Comparison of ENCODE assay signal across 23 mouse cellular contexts in the genomic region with DNA sequence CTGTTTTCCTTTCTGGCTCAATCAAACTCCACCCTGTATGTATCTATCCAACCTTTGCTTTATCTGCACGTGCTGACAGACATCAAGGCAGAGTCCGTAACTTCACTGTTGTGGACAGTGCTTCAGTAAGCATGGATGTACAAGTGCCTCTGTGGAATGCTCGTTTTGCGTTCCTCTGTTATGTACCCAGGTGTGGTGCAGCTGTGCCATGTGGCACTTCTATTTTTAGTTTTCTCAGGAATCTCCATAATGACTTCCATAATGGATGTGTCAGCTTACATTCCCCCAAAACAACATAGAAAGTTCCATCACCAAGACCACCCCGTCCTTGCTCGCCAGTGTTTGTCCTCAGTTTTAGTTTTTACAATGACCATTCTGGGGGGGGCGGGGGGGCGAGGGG.
DNase-seq lines count a peak whose midpoint lies in the region; ATAC-seq lines count a peak whose summit lies in the region.
"Had no signal": no experiment of that assay in that cellular context is flagged by ENCODE, and none has a peak within 500 bp of the region (broad histone marks: within the 10 kb centered on the region; RNA-seq: fewer than 3 reads in every experiment).

No protein-coding gene starts in this region.

- H3K4me1 ChIP-seq in heart, embryonic 10.5 days: peaks cover 24% of the 10 kb centered on the region
- peaks cover 30% of the 10 kb centered on the region for H3K4me1 ChIP-seq in embryonic facial prominence, embryonic 12.5 days
- peaks cover 25% of the 10 kb centered on the region for H3K4me1 ChIP-seq in limb, embryonic 11.5 days (ENCODE audit: control insufficient read depth, insufficient read depth, low read length)

- peak; percentile 41; the same call in 1 of the 2 replicates for ATAC-seq in embryonic facial prominence, embryonic 12.5 days (ENCODE audit: insufficient number of reproducible peaks, insufficient read depth, low FRiP score, low TSS enrichment)
- no peak for ATAC-seq in limb, embryonic 11.5 days (ENCODE audit: insufficient number of reproducible peaks, low FRiP score, low TSS enrichment, low read depth)
- ATAC-seq: activated CD4-positive, CD25-positive, alpha-beta regulatory T cell, adult 4 months; forebrain, embryonic 13.5 days; forebrain, postnatal 0 days; hindbrain, postnatal 0 days; Patski had no signal

- no peak overlapping the region for H3K9ac ChIP-seq in embryonic facial prominence, embryonic 12.5 days
- no peak overlapping the region for H3K9ac ChIP-seq in limb, embryonic 11.5 days (ENCODE audit: low read length)
- H3K9ac ChIP-seq: embryonic facial prominence, embryonic 13.5 days; forebrain, embryonic 13.5 days; forebrain, postnatal 0 days; heart, embryonic 15.5 days; hindbrain, embryonic 13.5 days had no signal

- no peak overlapping the region for H3K4me2 ChIP-seq in embryonic facial prominence, embryonic 12.5 days (replicated peaks)
- no peak overlapping the region for H3K4me2 ChIP-seq in limb, embryonic 11.5 days (ENCODE audit: low read depth, severe bottlenecking)
- H3K4me2 ChIP-seq: embryonic facial prominence, embryonic 13.5 days; forebrain, embryonic 13.5 days; heart, embryonic 11.5 days; heart, embryonic 15.5 days; hindbrain, embryonic 13.5 days had no signal

- no peaks in the 10 kb centered on the region for H3K9me3 ChIP-seq in heart, embryonic 10.5 days
- H3K9me3 ChIP-seq in embryonic facial prominence, embryonic 12.5 days: no peaks in the 10 kb centered on the region
- no peaks in the 10 kb centered on the region for H3K9me3 ChIP-seq in limb, embryonic 11.5 days (ENCODE audit: control insufficient read depth, low read length)
- H3K9me3 ChIP-seq: embryonic facial prominence, embryonic 13.5 days; forebrain, embryonic 13.5 days; heart, embryonic 15.5 days; hindbrain, embryonic 13.5 days had no signal

- H3K27ac ChIP-seq in heart, embryonic 10.5 days: no peak overlapping the region
- no peak overlapping the region for H3K27ac ChIP-seq in embryonic facial prominence, embryonic 12.5 days
- H3K27ac ChIP-seq in limb, embryonic 11.5 days (replicated peaks; ENCODE audit: low read depth, low read length): 0 out of 2 replicates have a peak overlapping the region, but pooled peaks have one; percentile 42
- H3K27ac ChIP-seq: embryonic facial prominence, embryonic 13.5 days; forebrain, embryonic 13.5 days; heart, embryonic 15.5 days; hindbrain, embryonic 13.5 days; hindbrain, postnatal 0 days had no signal

- H3K4me3 ChIP-seq in heart, embryonic 10.5 days: no peak overlapping the region
- H3K4me3 ChIP-seq in embryonic facial prominence, embryonic 12.5 days: no peak overlapping the region
- no peak overlapping the region for H3K4me3 ChIP-seq in limb, embryonic 11.5 days (ENCODE audit: low read depth, low read length)
- H3K4me3 ChIP-seq: embryonic facial prominence, embryonic 13.5 days; forebrain, embryonic 13.5 days; heart, embryonic 15.5 days; hindbrain, embryonic 13.5 days had no signal

- no peaks in the 10 kb centered on the region for H3K27me3 ChIP-seq in heart, embryonic 10.5 days (ENCODE audit: insufficient read depth, poor library complexity, severe bottlenecking)
- H3K27me3 ChIP-seq in embryonic facial prominence, embryonic 12.5 days: no peaks in the 10 kb centered on the region
- no peaks in the 10 kb centered on the region for H3K27me3 ChIP-seq in limb, embryonic 11.5 days (ENCODE audit: control insufficient read depth, insufficient read depth, low read length)
- H3K27me3 ChIP-seq: CH12.LX; embryonic facial prominence, embryonic 13.5 days; forebrain, embryonic 13.5 days; heart, embryonic 15.5 days; hindbrain, embryonic 13.5 days; Patski had no signal

- WGBS in heart, embryonic 10.5 days: 60% methylated on average over 8 of the region's 8 CpGs
- 48% methylated on average over 8 of the region's 8 CpGs for WGBS in embryonic facial prominence, embryonic 12.5 days
- WGBS in limb, embryonic 11.5 days: 54% methylated on average over 8 of the region's 8 CpGs

- H3K36me3 ChIP-seq in heart, embryonic 10.5 days: no peaks in the 10 kb centered on the region
- H3K36me3 ChIP-seq in embryonic facial prominence, embryonic 12.5 days: no peaks in the 10 kb centered on the region
- H3K36me3 ChIP-seq in limb, embryonic 11.5 days (ENCODE audit: control insufficient read depth, insufficient read depth, low read length): no peaks in the 10 kb centered on the region
- H3K36me3 ChIP-seq: embryonic facial prominence, embryonic 13.5 days; heart, embryonic 15.5 days; hindbrain, embryonic 13.5 days had no signal

- DNase-seq in heart, adult 11 months: peak; percentile 13
- DNase-seq in heart, embryonic 10.5 days (ENCODE audit: low spot score): no peak
- DNase-seq in limb, embryonic 11.5 days (ENCODE audit: low spot score): peak; percentile 49
- no peak for DNase-seq in layer of hippocampus, adult 8-10 months (ENCODE audit: low spot score in 2 of 2)
- no peak for DNase-seq in left cerebral cortex, adult 9 months (ENCODE audit: low spot score in 2 of 2)
- DNase-seq: adrenal gland, postnatal 14 days; cerebellum, adult 18-20 months; cerebellum, adult 9-11 months; cerebellum, postnatal 36 days; forebrain, postnatal 0 days; gastrocnemius, postnatal 36 days; heart, adult 18-20 months; heart, postnatal 14 days had no signal

Comparison
In these comparisons a context has a peak if more than half of its experiments do, and no peak if none do; other contexts are left out.
1. DNase-seq: peak in heart, adult 11 months (single experiment) and limb, embryonic 11.5 days (single experiment); none in heart, embryonic 10.5 days (single experiment), layer of hippocampus, adult 8-10 months (0 of 2) and left cerebral cortex, adult 9 months (0 of 2).